Mouse (Mus musculus) urinary bladder, postnatal 4 days (tissue): ENCODE measurements around the gene Prox2.

Source experiments
- DNase-seq, 2 experiments: peaks; one replicate each; pipeline ENCODE4 v3.0.0; 2021 to 2022; ENCODE audit warnings: low spot score in 2 of 2

Prox2 gene

GRCm38 (mm10) chr12:85131361-85131760 is 20.8 kb upstream of the Prox2 start:
- no peak for DNase-seq

- DNase-seq, result no peak
These were observed 18.9 kb upstream of the Prox2 start for GRCm38 (mm10) chr12:85129426-85129978.

GRCm38 (mm10) chr12:85126986-85127603 is 16.5 kb upstream of the Prox2 start:
- no peak for DNase-seq

GRCm38 (mm10) chr12:85124751-85125150 is 14.2 kb upstream of the Prox2 start:
- DNase-seq, result no peak

- no peak for DNase-seq
These were observed 13.1 kb upstream of the Prox2 start for GRCm38 (mm10) chr12:85123645-85124044.

- no peak for DNase-seq
These were observed 12.6 kb upstream of the Prox2 start for GRCm38 (mm10) chr12:85123108-85123530.

- no peak for DNase-seq
These were observed 11.4 kb upstream of the Prox2 start for GRCm38 (mm10) chr12:85121806-85122459.

- no peak for DNase-seq
These were observed 5.1 kb upstream of the Prox2 start for GRCm38 (mm10) chr12:85115678-85116077.

GRCm38 (mm10) chr12:85113917-85114316 is 3.4 kb upstream of the Prox2 start:
- no peak for DNase-seq

- no peak for DNase-seq
These were observed 2.8 kb upstream of the Prox2 start for GRCm38 (mm10) chr12:85113337-85113736.

- DNase-seq, result no peak
These were observed 2.1 kb upstream of the Prox2 start for GRCm38 (mm10) chr12:85112550-85113251.

GRCm38 (mm10) chr12:85110011-85110697 is 405 bp downstream of the Prox2 start:
- no peak for DNase-seq

GRCm38 (mm10) chr12:85109426-85109825 is 1.1 kb downstream of the Prox2 start:
- DNase-seq, result no peak

GRCm38 (mm10) chr12:85108643-85109042 is 1.9 kb downstream of the Prox2 start:
- DNase-seq, result no peak

GRCm38 (mm10) chr12:85106292-85106691 is 4.3 kb downstream of the Prox2 start:
- DNase-seq, result no peak

GRCm38 (mm10) chr12:85104789-85105188 is 5.8 kb downstream of the Prox2 start:
- DNase-seq, result no peak

GRCm38 (mm10) chr12:85103096-85103495 is 7.5 kb downstream of the Prox2 start:
- no peak for DNase-seq

- DNase-seq, result no peak
These were observed 8.9 kb downstream of the Prox2 start for GRCm38 (mm10) chr12:85101521-85102106.

GRCm38 (mm10) chr12:85101001-85101400 is 9.6 kb downstream of the Prox2 start:
- DNase-seq, result no peak

GRCm38 (mm10) chr12:85095859-85096258 is 14.7 kb downstream of the Prox2 start:
- no peak for DNase-seq

GRCm38 (mm10) chr12:85095146-85095545 is 15.4 kb downstream of the Prox2 start:
- DNase-seq, result no peak

GRCm38 (mm10) chr12:85094706-85095105 is 15.9 kb downstream of the Prox2 start:
- peak in 1 of 2 experiments; percentile 55 for DNase-seq
